Mouse (Mus musculus) C2C12 (cell line): ENCODE measurements at regions not wholly inside any gene's neighbourhood (a gene's known extent, or its start where the extent isn't known, plus 50 kb on each side); places are given as distances from the start of the nearest gene placed in this dataset.

Experiments used
- H3K27me3 ChIP-seq: one replicate; pipeline ENCODE4 v1.6.1; 2011; ENCODE audit not compliant: control insufficient read depth, insufficient read depth, insufficient read length
- H3K36me3 ChIP-seq: one replicate; pipeline ENCODE4 v1.6.1; 2011; ENCODE audit not compliant: control insufficient read depth, insufficient read depth
- H3K4me3 ChIP-seq: one replicate; pipeline ENCODE4 v1.5.1; 2011; ENCODE audit warnings: mild to moderate bottlenecking, control low read depth; ENCODE audit not compliant: poor library complexity, insufficient read depth, severe bottlenecking
- H3K79me2 ChIP-seq: one replicate; pipeline ENCODE4 v1.6.1; 2011; ENCODE audit not compliant: control insufficient read depth, insufficient read depth
- H3K79me3 ChIP-seq: one replicate; pipeline ENCODE4 v1.6.1; 2011; ENCODE audit warnings: low read depth, control low read depth
- H3ac ChIP-seq: one replicate; pipeline ENCODE3; 2011; ENCODE audit warnings: low read depth; ENCODE audit not compliant: control insufficient read depth, insufficient read length
- CEBPB ChIP-seq: IDR thresholded peaks from one replicate; pipeline ENCODE4 v1.6.1; 2011; ENCODE audit warnings: low read depth, mild to moderate bottlenecking, control low read depth, moderate library complexity
- CTCF ChIP-seq: IDR thresholded peaks from one replicate; pipeline ENCODE4 v1.5.1; 2011; ENCODE audit not compliant: control insufficient read depth, insufficient read depth, insufficient read length
- FOSL1 ChIP-seq: IDR thresholded peaks from one replicate; pipeline ENCODE4 v1.8.0; 2011; ENCODE audit warnings: mild to moderate bottlenecking, low read length; ENCODE audit not compliant: poor library complexity, insufficient read depth, severe bottlenecking
- MAX ChIP-seq: IDR thresholded peaks from one replicate; pipeline ENCODE4 v1.6.1; 2011; ENCODE audit warnings: mild to moderate bottlenecking, control low read depth
- MYOD1 ChIP-seq: IDR thresholded peaks from one replicate; pipeline ENCODE4 v1.6.1; 2011; ENCODE audit warnings: low read depth; ENCODE audit not compliant: control insufficient read depth, insufficient read length
- MYOG ChIP-seq: IDR thresholded peaks from one replicate; pipeline ENCODE4 v1.6.1; 2011; ENCODE audit not compliant: control insufficient read depth, insufficient read length; ENCODE audit errors: extremely low read depth
- USF1 ChIP-seq: IDR thresholded peaks from one replicate; pipeline ENCODE4 v1.6.1; 2011; ENCODE audit warnings: low read depth, mild to moderate bottlenecking, control low read depth, moderate library complexity

GRCm38 (mm10) chr7:71475383-71475782 lies 124.1 kb upstream of the Gm10295 start:
- no peak for TF ChIP-seq MAX
- no peak for TF ChIP-seq FOSL1
- TF ChIP-seq CEBPB: no peak
- no peak for TF ChIP-seq CTCF
- TF ChIP-seq MYOD1: no peak
- no peak for TF ChIP-seq USF1
- no peak for TF ChIP-seq MYOG
- Histone ChIP-seq H3K4me3 (no peak overlapping the region), H3K79me3 (no peaks in the 10 kb centered on the region), H3K79me2 (no peaks in the 10 kb centered on the region), H3ac (no peak overlapping the region), H3K36me3 (no peaks in the 10 kb centered on the region), H3K27me3 (no peaks in the 10 kb centered on the region)

- TF ChIP-seq MYOD1 (no peak), CTCF (no peak), USF1 (no peak), MYOG (no peak), MAX (no peak), CEBPB (no peak), FOSL1 (no peak)
Measured at GRCm38 (mm10) chr7:71472384-71473141, 121.3 kb upstream of the Gm10295 start.

GRCm38 (mm10) chr7:71471658-71472383 lies 120.5 kb upstream of the Gm10295 start:
- Histone ChIP-seq H3K4me3 (no peak overlapping the region), H3K36me3 (no peaks in the 10 kb centered on the region), H3ac (no peak overlapping the region), H3K79me3 (no peaks in the 10 kb centered on the region), H3K79me2 (no peaks in the 10 kb centered on the region), H3K27me3 (no peaks in the 10 kb centered on the region)
- TF ChIP-seq USF1: no peak
- TF ChIP-seq MYOG: no peak
- no peak for TF ChIP-seq FOSL1
- TF ChIP-seq CEBPB: no peak
- TF ChIP-seq MAX: no peak
- TF ChIP-seq CTCF: no peak
- no peak for TF ChIP-seq MYOD1

More at GRCm38 (mm10) chr7:71472384-71473141, 121.3 kb upstream of the Gm10295 start:
- Histone ChIP-seq H3K27me3 (no peaks in the 10 kb centered on the region), H3K4me3 (no peak overlapping the region), H3K79me3 (no peaks in the 10 kb centered on the region), H3ac (no peak overlapping the region), H3K79me2 (no peaks in the 10 kb centered on the region), H3K36me3 (no peaks in the 10 kb centered on the region)

GRCm38 (mm10) chr7:71471319-71471657 lies 120.0 kb upstream of the Gm10295 start:
- Histone ChIP-seq H3K79me2 (no peaks in the 10 kb centered on the region), H3K36me3 (no peaks in the 10 kb centered on the region), H3K4me3 (no peak overlapping the region), H3K79me3 (no peaks in the 10 kb centered on the region), H3K27me3 (no peaks in the 10 kb centered on the region), H3ac (no peak overlapping the region)
- TF ChIP-seq MYOG (no peak), FOSL1 (no peak), MAX (no peak), MYOD1 (no peak), CTCF (no peak), CEBPB (no peak), USF1 (no peak)

- Histone ChIP-seq H3ac (no peak overlapping the region), H3K4me3 (no peak overlapping the region), H3K79me2 (no peaks in the 10 kb centered on the region), H3K27me3 (no peaks in the 10 kb centered on the region), H3K79me3 (no peaks in the 10 kb centered on the region), H3K36me3 (no peaks in the 10 kb centered on the region)
- TF ChIP-seq MAX (no peak), USF1 (no peak), CEBPB (no peak), MYOD1 (no peak), MYOG (no peak), CTCF (no peak)
Measured at GRCm38 (mm10) chr7:71470418-71470817, 119.1 kb upstream of the Gm10295 start.

- no peak overlapping the region for H3K4me3 ChIP-seq
- H3K27me3 ChIP-seq: no peaks in the 10 kb centered on the region
- no peak overlapping the region for H3ac ChIP-seq
- H3K79me2 ChIP-seq: no peaks in the 10 kb centered on the region
- no peaks in the 10 kb centered on the region for H3K36me3 ChIP-seq
- no peaks in the 10 kb centered on the region for H3K79me3 ChIP-seq
- TF ChIP-seq CEBPB: no peak
- no peak for TF ChIP-seq MYOG
- no peak for TF ChIP-seq MYOD1
- no peak for TF ChIP-seq USF1
- no peak for TF ChIP-seq MAX
- TF ChIP-seq CTCF: no peak
- TF ChIP-seq FOSL1: no peak
Measured at GRCm38 (mm10) chr7:71469951-71470350, 118.7 kb upstream of the Gm10295 start.
